Mouse (Mus musculus): ENCODE measurements around the gene Prkar2b.
A peak's percentile ranks its signal among the peaks of the same experiment; 100 is the strongest.

The Prkar2b gene

DNA sequence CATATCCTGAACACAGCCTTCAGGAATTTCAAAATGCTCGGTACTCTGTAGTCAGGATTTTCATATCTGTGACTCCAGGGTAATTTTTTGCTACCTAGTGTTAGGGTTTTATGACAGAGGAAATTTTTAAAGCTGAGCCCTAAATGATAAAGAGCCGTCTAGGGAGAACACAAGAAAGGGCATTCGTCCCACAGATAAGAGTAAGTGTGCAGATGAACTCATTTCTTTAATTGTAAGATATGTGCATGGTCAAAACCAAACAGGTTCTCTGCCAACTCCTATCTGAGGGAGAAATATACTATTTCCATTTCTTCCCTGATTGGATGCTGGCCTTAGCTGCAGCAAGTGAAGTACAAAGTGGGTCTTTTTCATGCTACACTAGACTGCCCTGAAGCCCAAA is 137.0 kb downstream of the Prkar2b start:
- no peak for DNase-seq (ENCODE audit: low spot score)

GRCm38 (mm10) chr12:31920464-31921405 is 140.4 kb downstream of the Prkar2b start:
- DNase-seq (ENCODE audit: low spot score), result no peak

- DNase-seq (ENCODE audit: low spot score), result peak; percentile 63
Measured at GRCm38 (mm10) chr12:31917245-31917644, 143.9 kb downstream of the Prkar2b start.

DNA sequence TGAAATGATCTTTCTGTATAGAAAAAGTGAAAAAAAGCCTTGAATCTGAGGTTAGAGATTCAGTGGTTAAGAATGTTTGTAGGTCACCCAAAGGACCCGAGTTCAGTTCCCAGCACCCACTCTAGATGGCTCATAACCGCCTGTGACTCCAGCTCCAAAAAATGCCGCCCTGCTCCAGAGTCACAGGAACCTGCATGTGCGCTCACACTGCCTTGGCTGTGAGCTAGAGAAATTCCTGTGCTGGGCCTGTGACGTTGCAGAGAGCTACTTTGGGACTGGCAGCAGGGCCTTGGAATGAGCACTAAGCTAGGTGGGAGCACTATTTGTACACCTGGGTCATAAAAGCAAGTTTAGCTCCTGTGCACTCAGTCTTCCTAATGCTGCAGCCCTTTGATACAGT is 144.4 kb downstream of the Prkar2b start:
- no peak for DNase-seq (ENCODE audit: low spot score)

GRCm38 (mm10) chr12:31913614-31914013 is 147.5 kb downstream of the Prkar2b start:
- no peak for DNase-seq (ENCODE audit: low spot score)

DNA sequence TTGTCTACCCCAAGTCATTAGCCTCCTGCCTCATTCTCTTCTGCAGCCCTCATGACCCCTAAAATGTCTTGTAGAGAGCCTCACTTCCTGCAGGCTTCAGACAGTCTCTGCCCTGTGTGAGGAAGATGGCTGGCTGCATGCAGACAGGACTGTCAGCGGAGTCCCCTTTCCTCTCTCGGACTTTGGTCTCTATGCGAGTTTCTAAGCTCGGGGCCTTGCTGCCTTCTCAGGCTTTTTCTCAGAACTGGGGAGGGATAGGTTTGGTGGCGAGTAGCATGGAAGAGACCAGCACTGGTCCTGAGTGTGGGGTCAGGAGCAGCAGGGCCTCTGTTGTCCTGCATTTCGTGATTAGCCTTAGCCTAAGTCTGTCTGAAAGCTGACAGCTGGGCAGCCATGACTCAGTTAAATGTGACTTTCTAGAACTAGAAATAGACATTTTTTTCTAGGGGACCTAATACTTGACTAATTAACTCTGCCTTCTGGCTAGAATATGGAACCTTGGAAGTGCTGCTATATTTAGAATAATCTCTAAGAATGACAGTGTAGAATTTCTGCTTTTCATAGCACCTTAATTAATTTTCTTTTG is 148.0 kb downstream of the Prkar2b start:
- no peak for DNase-seq (ENCODE audit: low spot score)
